Mouse (Mus musculus) hindbrain, embryonic 15.5 days (tissue): Measurements from ENCODE around the gene Tagap. TPM values are rescaled to one million over a fixed set of nuclear protein-coding genes. Genes with fewer than 3 reads are reported as not detected.
A peak's percentile ranks its signal among the peaks of the same experiment; 100 is the strongest.
"Not testable (repeated sequence)": the region's sequence is repeated elsewhere in the genome, so short reads cannot be mapped to it uniquely, and the experiment has no call there.

Experiments used
- ATAC-seq: fragments of 200-750 bp; cut with Nextera tagmentation; 2 replicates; pipeline ENCODE4 v1.8.0; 2017; ENCODE audit warnings: low read depth, moderate number of reproducible peaks, moderate TSS enrichment; ENCODE audit not compliant: low FRiP score
- H3K27ac ChIP-seq: fragments of 300-500 bp; sonication (generic); replicated peaks from 2 replicates; pipeline ENCODE4 v1.5.1; 2015; ENCODE audit warnings: mild to moderate bottlenecking, inconsistent platforms
- H3K27me3 ChIP-seq: fragments of 300-500 bp; sonication (generic); 2 replicates; pipeline ENCODE4 v1.6.1; 2015; ENCODE audit warnings: control low read depth, inconsistent platforms
- H3K36me3 ChIP-seq: fragments of 300-500 bp; sonication (generic); 2 replicates; pipeline ENCODE4 v1.6.1; 2015; ENCODE audit warnings: control low read depth, inconsistent platforms
- H3K4me1 ChIP-seq: fragments of 300-500 bp; sonication (generic); replicated peaks from 2 replicates; pipeline ENCODE4 v1.6.1; 2015; ENCODE audit warnings: control low read depth, inconsistent platforms
- H3K4me2 ChIP-seq: fragments of 300-500 bp; sonication (generic); 2 replicates; pipeline ENCODE4 v1.6.1; 2015; ENCODE audit warnings: moderate library complexity, mild to moderate bottlenecking, inconsistent platforms
- H3K4me3 ChIP-seq: fragments of 300-500 bp; sonication (generic); 2 replicates; pipeline ENCODE4 v1.5.1; 2015; ENCODE audit warnings: mild to moderate bottlenecking, inconsistent platforms
- H3K9ac ChIP-seq: fragments of 300-500 bp; sonication (generic); 2 replicates; pipeline ENCODE4 v1.6.1; 2015; ENCODE audit warnings: inconsistent platforms
- H3K9me3 ChIP-seq: fragments of 300-500 bp; sonication (generic); 2 replicates; pipeline ENCODE4 v1.6.1; 2016; ENCODE audit warnings: control low read depth, inconsistent platforms
- WGBS: fragments of 180-500 bp; shearing (Covaris S2); methylation state at CpG from one replicate; pipeline ENCODE4 v1.1.7; 2015; 5-methylcytosine and 5-hydroxymethylcytosine counted together
- polyA plus RNA-seq: library from polyadenylated mRNA; unstranded; fragments of >200 nt; fragmentation: Nextera tagmentation; extraction: Ambion mirVana; gene quantifications from 2 replicates; pipeline ENCODE4 v1.2.1, GENCODE M21; 2015

Gene Tagap
- polyA plus RNA-seq, 1 experiment from 2014 or later, result 0.47 TPM

DNA sequence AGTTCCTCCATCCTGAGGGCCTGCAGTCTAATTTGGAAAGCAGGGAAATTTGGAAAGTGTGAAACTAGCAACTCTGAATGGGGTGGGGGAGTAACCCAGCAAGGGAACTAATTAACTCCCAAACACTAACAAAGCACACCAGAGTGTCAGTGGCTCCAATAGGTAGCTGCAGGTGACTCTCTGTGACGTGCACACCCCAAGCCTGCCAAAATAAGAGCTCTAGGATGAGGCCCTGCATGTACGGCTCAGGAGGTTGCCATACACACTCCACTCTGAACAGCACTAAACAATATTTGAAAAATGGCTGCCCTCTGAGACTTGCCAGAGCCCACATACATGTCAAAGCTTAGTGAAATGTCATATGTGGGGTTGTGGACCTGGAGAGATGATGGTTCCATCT, 7.4 kb upstream of the Tagap start:
- no peak overlapping the region for H3K9ac ChIP-seq
- no peak overlapping the region for H3K27ac ChIP-seq
- H3K4me1 ChIP-seq, result no peaks in the 10 kb centered on the region
- no peaks in the 10 kb centered on the region for H3K9me3 ChIP-seq
- H3K4me3 ChIP-seq, result no peak overlapping the region
- no peak for ATAC-seq
- H3K4me2 ChIP-seq, result no peak overlapping the region
- no peaks in the 10 kb centered on the region for H3K36me3 ChIP-seq
- H3K27me3 ChIP-seq, result no peaks in the 10 kb centered on the region
- WGBS, result 78% methylated on average over 2 of the region's 2 CpGs

GRCm38 (mm10) chr17:7919209-7919608, 6.6 kb upstream of the Tagap start:
- Histone ChIP-seq H3K27me3 (no peaks in the 10 kb centered on the region), H3K4me1 (no peaks in the 10 kb centered on the region), H3K27ac (no peak overlapping the region), H3K9ac (no peak overlapping the region), H3K4me3 (no peak overlapping the region), H3K4me2 (no peak overlapping the region), H3K9me3 (no peaks in the 10 kb centered on the region), H3K36me3 (no peaks in the 10 kb centered on the region)
- ATAC-seq, result no peak
- 70% methylated on average over 2 of the region's 2 CpGs for WGBS

GRCm38 (mm10) chr17:7922564-7922963, 3.2 kb upstream of the Tagap start:
- no peaks in the 10 kb centered on the region for H3K9me3 ChIP-seq
- no peaks in the 10 kb centered on the region for H3K27me3 ChIP-seq
- H3K4me1 ChIP-seq, result no peaks in the 10 kb centered on the region
- H3K27ac ChIP-seq, result no peak overlapping the region
- H3K4me2 ChIP-seq, result no peak overlapping the region
- no peak overlapping the region for H3K4me3 ChIP-seq
- no peak overlapping the region for H3K9ac ChIP-seq
- H3K36me3 ChIP-seq, result no peaks in the 10 kb centered on the region
- no peak for ATAC-seq
- WGBS, result 80% methylated on average over 5 of the region's 5 CpGs

DNA sequence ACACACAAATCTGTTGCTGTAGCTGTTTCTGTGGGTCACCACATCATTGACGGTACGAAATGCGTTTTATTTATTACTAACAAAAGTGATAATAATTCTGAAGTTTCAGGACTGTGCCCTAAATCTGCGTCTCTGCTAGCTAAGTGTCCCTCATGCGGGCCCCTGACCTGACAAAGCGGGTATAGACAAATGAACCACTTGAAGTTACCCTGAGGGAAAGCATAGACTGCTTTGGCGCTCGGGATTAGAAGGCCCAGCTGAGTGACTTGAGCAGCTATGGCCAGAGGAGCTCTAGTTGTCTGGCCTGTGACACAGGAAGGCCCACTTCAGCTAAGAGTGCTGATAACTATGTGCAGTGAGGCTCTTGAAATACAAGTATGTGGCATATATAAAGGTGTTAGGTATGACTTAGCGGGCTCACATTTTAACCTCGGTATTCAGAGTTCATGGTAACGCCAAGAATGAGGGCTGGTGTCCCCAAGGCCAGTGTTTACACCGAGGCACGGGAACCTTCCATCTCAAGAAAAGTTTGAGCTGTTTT, 1.5 kb upstream of the Tagap start:
- H3K36me3 ChIP-seq, result no peaks in the 10 kb centered on the region
- WGBS, result 93% methylated on average over 13 of the region's 13 CpGs
- H3K27me3 ChIP-seq, result no peaks in the 10 kb centered on the region
- no peaks in the 10 kb centered on the region for H3K4me1 ChIP-seq
- no peaks in the 10 kb centered on the region for H3K9me3 ChIP-seq
- H3K4me3 ChIP-seq, result no peak overlapping the region
- no peak overlapping the region for H3K27ac ChIP-seq
- no peak overlapping the region for H3K4me2 ChIP-seq
- ATAC-seq, result no peak
- no peak overlapping the region for H3K9ac ChIP-seq

GRCm38 (mm10) chr17:7927582-7928535, 2.1 kb downstream of the Tagap start:
- no peak for ATAC-seq
- no peak overlapping the region for H3K9ac ChIP-seq
- no peaks in the 10 kb centered on the region for H3K27me3 ChIP-seq
- no peak overlapping the region for H3K4me3 ChIP-seq
- WGBS, result 71% methylated on average over 24 of the region's 24 CpGs
- no peaks in the 10 kb centered on the region for H3K9me3 ChIP-seq
- H3K36me3 ChIP-seq, result no peaks in the 10 kb centered on the region
- peaks cover 5% of the 10 kb centered on the region for H3K4me1 ChIP-seq
- no peak overlapping the region for H3K4me2 ChIP-seq
- H3K27ac ChIP-seq, result no peak overlapping the region

DNA sequence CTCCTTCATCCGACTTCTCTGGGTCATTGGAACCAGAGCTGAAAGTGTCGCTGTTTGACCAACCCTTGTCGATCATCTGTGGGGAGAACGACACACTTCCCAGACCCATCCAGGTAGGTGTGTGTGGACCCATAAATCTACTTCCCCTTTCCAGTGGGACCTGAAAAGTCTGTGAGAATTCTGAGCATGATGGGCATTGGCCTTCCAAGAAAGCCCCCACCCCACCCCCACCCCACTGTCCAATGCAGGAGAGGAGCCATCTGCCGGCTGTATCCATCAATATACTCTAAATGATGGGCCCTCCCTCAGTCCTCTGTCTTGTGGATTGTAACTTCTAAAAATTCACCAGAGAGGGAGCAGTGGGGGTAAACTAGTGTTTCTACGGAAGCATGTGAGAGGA, 2.9 kb downstream of the Tagap start:
- H3K4me1 ChIP-seq, result peaks cover 5% of the 10 kb centered on the region
- H3K36me3 ChIP-seq, result no peaks in the 10 kb centered on the region
- no peak overlapping the region for H3K4me2 ChIP-seq
- H3K27ac ChIP-seq, result no peak overlapping the region
- H3K27me3 ChIP-seq, result no peaks in the 10 kb centered on the region
- H3K9me3 ChIP-seq, result no peaks in the 10 kb centered on the region
- no peak for ATAC-seq
- WGBS, result 77% methylated on average over 6 of the region's 6 CpGs
- no peak overlapping the region for H3K4me3 ChIP-seq
- no peak overlapping the region for H3K9ac ChIP-seq

GRCm38 (mm10) chr17:7929279-7929678, 3.5 kb downstream of the Tagap start:
- Histone ChIP-seq H3K9ac (no peak overlapping the region), H3K36me3 (no peaks in the 10 kb centered on the region), H3K4me3 (no peak overlapping the region), H3K9me3 (no peaks in the 10 kb centered on the region), H3K4me2 (no peak overlapping the region), H3K27ac (no peak overlapping the region), H3K27me3 (no peaks in the 10 kb centered on the region), H3K4me1 (peaks cover 5% of the 10 kb centered on the region)
- WGBS, result 32% methylated on average over 8 of the region's 8 CpGs
- no peak for ATAC-seq

GRCm38 (mm10) chr17:7931096-7931990, 5.5 kb downstream of the Tagap start:
- no peaks in the 10 kb centered on the region for H3K27me3 ChIP-seq
- no peak overlapping the region for H3K9ac ChIP-seq
- no peak overlapping the region for H3K4me2 ChIP-seq
- H3K27ac ChIP-seq, result no peak overlapping the region
- no peaks in the 10 kb centered on the region for H3K36me3 ChIP-seq
- no peak for ATAC-seq
- peaks cover 5% of the 10 kb centered on the region for H3K4me1 ChIP-seq
- H3K4me3 ChIP-seq, result no peak overlapping the region
- no peaks in the 10 kb centered on the region for H3K9me3 ChIP-seq
- WGBS, result 58% methylated on average over 13 of the region's 13 CpGs

- H3K4me1 ChIP-seq, H3K9ac ChIP-seq, H3K4me3 ChIP-seq, H3K27ac ChIP-seq, H3K4me2 ChIP-seq, H3K9me3 ChIP-seq, H3K36me3 ChIP-seq, ATAC-seq, H3K27me3 ChIP-seq: not testable (repeated sequence)
- 84% methylated on average over 4 of the region's 8 CpGs for WGBS
These were observed 6.3 kb downstream of the Tagap start for GRCm38 (mm10) chr17:7932121-7932520.

DNA sequence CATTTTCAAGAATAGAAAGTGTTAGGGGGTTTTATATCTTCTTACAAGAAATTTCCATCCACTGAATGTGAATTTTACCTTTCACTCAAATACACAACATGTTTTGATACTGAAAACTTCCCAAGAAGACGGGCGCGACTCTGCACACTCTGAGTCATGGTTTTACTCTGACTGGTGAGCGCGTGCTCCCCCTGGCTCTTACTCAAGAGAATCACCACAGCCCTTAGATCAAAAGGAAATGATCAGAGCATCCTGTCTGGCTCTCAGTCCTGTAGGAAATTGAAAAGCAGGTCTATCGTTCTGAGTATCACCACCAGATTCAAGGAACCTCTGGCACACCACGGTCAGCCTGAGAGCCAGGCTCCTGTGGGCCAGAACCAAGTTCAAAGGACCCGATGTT, 13.8 kb downstream of the Tagap start:
- Histone ChIP-seq H3K4me3 (no peak overlapping the region), H3K27ac (no peak overlapping the region), H3K27me3 (no peaks in the 10 kb centered on the region), H3K36me3 (no peaks in the 10 kb centered on the region), H3K9me3 (no peaks in the 10 kb centered on the region), H3K9ac (no peak overlapping the region), H3K4me1 (peaks cover under 1% of the 10 kb centered on the region), H3K4me2 (no peak overlapping the region)
- no peak for ATAC-seq
- 65% methylated on average over 8 of the region's 8 CpGs for WGBS

DNA sequence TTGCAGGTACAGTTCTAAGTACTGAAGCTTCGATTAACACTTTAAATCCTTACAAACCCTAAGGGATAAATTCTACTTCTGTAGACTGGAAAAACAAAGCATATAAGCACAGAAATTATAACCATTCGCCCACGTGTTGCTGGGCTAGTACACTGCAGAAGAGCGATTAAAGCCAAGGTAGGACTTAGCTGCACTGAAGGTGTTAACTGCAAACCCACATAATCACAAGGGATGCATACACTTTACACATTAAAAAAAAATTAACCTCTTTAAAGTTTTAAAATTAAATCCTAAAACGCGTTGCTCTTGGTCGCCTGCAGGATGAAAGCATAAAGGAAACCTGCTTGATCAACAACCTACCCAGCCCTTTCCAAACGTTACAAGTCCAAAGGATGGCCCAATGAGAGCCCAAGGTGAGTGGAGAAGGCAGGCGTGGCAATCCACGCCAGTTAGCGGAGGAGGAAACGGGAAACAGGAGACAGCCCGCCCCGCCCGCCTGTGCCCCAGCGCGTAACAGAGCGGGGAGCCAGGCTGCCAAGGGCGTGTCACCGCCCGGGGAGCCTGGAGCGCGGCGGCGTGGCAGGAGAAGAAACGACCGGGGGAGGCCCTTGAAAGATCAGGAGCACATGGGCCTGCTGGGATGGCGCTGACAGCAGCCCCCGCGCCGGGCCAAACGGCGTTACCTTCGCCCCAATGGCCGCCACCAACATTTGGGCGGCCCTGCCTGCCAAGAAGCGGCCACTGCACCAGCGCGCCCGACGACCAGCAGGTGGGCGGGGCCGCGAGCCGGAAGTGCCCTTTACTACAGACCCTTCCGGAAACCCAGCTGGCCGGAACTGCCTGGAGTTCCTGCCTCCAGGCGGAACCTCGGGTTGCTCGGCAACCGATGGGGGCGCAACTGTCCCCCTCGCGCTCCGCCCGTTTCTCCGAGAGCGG, 19.6 kb downstream of the Tagap start, which contains the start of gene Rsph3a:
TSS of gene Rsph3a (plus strand) at position 498 of the 936 bp plus-strand sequence.
- H3K9ac ChIP-seq, result peak within 1 kb of the TSS; percentile 77
- H3K4me1 ChIP-seq, H3K27me3 ChIP-seq, H3K36me3 ChIP-seq, H3K9me3 ChIP-seq: not testable (repeated sequence)
- peak within 1 kb of the TSS; percentile 62 for H3K4me2 ChIP-seq
- peak within 1 kb of the TSS; percentile 62 for H3K4me3 ChIP-seq
- H3K27ac ChIP-seq, result peak within 1 kb of the TSS; percentile 95
- peak; percentile 99 for ATAC-seq
- 4% methylated on average over 58 of the region's 58 CpGs for WGBS
